Mouse (Mus musculus) ovary, postnatal 36 days (tissue): ENCODE results near the gene Osbp2.
"Not testable (repeated sequence)": the region's sequence is repeated elsewhere in the genome, so short reads cannot be mapped to it uniquely, and the experiment has no call there.

Experiments used
- DNase-seq: peaks from one replicate; pipeline ENCODE4 v3.0.0; 2022; ENCODE audit warnings: low spot score, mixed read lengths

The Osbp2 gene

DNA sequence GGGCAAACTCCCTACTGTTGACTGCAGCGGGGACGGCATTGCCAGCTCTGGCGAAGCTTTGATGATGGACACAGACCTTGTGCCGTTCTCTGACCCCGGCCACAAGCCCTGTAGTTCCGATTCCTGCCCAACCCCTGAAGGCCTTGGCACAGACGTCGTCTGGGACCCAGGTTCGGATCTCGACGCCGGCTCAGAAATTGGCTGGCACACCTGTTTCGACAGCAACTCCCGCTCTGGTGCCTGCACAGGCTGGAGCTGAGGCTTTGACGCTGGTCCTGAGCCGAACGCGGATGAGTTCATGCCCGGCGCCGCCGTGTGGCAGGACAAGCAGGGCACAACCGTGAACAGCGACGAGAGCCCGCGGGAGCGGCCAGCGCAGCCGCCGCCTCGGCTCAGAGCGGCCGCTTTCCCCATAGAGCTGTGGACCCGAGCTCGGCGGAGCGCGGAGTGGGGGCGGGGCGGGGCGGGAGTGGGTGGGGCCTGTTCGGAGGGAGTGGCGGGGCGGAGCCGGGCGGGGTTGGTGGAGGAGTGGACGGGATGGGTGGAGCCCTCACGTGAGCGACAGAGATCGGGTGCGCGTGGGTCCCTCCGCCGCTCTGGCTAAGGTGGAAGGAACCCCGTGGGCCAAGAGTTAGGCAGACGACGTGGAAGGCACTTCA is at the start of gene Osbp2:
Gene Osbp2, minus strand, starts transcription at position 450 of the 659 bp plus-strand sequence.
- DNase-seq = peak; percentile 77

DNA sequence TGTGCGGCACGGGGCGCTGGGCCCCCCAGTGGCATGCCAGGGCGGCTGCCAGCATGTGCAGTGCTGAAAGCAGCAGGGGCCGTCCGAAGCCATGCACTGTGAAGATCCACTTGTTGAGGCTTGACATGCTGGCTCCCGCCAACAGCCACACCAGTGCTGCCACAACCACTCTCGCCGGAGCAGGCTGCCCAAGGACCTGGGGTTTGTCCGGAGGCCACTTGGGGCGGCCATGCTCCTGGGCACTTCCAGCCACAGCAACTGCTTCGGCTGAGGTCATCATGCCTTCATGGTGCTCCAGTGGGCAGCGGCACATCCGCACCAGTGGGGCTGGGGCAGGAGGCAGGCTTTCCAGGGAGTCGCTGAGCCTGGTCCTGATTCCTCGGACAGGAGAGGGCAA is 49.2 kb upstream of the Osbp2 start:
- peak; percentile 39 for DNase-seq

DNA sequence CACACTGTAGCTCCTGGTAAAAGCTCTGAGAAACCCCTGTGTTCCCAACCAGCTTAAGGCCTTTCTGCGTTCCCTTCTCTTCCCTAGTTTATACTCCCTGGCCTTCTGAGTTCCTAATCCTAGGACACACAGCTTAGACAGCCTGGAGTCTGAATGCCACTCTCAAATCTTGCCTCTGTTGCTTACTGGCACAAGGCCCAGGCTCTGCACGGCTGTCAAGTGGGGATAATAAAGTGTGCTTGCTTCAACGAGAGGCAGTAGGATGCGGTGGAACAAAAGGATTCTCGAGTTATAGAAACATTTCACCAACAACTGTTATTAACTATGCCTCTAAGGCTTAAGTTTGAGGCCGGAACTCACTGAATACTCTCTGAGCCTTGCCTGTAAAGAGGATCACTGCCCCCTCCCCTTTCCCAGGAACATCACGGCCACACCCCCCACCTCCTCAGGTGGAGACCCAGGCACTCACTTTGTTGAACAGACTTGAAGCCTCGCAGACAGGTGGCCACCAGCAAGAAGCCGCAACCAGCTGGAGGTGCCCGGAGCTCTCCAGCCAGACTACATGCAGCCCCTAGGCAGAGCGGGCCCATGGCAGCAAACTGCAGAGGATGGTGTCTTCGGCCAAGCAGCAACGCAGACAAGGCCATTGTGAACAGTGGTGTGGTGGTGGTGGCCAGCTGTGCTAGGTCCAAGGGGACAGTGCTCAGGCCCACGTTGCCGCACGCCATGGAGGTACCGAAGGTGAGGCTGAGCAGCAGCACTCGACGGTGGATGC is 48.6 kb upstream of the Osbp2 start:
- DNase-seq = no peak

DNA sequence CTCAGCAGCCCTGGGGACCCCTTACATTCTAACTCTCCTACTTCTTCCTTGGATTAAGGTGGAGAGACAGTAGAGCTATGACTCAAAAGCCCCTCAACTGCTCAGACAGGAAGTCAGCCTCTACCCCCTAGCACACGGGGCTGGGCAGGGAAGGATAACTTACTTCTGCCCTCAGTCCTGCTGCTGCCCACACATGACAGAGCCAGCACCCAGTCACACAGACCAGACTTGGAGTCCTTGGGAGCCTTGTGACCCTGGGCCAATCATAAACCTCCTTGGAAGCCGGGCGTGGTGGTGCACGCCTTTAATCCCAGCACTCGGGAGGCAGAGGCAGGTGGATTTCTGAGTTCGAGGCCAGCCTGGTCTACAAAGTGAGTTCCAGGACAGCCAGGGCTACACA is 47.7 kb upstream of the Osbp2 start:
- not testable (repeated sequence) for DNase-seq

DNA sequence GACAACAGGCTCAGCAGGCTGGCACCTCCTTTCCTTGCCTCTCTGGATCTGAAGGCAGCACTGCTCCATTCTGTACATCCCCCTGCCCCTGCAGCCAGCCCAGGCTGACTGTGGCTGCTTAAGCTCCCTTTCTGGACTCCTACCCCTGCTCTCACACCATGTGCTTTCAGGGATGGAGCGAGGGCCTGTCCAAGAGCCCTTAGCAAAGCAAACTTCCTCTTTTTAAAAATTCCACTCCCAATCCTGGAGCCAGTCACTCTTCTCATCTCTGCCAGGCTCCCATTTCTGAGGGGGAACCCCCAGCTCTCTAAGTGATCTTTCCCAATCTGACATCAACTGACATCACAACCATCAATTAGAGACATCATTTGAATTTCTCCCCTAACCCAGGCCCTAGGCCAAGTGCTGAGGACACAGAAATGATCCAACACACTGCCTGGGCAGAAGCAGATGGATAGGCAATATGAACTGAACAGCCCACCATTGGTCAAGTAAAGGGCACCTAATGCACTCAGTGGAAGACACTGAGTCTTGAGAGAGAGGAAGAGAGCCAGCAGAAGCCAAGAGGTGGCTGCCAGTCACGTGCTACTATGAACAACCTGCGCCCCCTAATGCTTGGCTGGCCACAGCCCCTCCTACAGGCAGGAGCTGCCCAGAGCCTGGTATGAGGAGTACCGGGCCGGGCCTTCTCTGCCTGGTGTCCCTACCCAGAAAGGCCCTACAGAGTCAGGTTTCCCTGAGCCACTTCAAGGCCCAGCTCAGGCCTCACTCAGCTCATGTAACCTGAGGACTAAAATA is 47.0 kb upstream of the Osbp2 start:
- no peak for DNase-seq

DNA sequence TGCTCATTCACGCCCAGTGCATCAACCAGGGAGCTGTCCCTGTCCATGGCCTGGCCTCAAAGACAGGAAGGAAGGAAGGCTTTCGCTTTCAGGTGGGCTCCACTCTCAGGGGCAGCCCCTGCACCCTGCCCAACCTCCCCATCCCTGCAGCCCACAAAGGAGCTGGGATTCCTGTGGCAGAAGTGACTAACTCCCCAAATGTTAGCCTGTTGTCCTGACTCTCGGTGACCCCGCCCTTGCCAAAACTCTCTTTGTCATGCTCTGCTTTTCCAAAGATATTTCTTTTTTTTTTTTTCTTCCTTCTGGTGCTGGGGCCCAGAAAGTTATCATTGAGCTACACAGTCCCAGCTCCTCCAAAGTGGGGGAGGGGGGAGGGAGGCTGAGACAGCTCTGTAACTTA is 45.5 kb upstream of the Osbp2 start:
- DNase-seq = no peak

DNA sequence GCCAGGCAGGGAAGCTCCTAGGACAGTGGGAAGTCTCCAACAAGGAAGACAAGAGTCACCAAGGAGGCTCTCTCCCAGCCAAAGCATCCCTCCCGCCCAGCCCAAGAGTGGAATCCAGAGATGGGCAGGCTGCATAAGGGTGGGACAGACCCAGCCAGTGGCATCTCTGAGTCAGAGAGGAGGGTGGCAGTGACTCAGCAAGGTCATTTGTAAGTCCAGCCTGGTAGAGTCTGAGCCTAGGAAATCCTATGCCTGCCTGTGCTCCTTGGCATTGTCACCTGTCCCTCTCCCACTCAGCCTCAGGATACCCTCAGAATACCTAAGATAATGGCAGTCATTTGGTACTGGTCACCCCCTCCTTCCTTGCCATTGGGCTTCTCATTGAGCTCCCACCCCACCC is 41.7 kb upstream of the Osbp2 start:
- DNase-seq = no peak

DNA sequence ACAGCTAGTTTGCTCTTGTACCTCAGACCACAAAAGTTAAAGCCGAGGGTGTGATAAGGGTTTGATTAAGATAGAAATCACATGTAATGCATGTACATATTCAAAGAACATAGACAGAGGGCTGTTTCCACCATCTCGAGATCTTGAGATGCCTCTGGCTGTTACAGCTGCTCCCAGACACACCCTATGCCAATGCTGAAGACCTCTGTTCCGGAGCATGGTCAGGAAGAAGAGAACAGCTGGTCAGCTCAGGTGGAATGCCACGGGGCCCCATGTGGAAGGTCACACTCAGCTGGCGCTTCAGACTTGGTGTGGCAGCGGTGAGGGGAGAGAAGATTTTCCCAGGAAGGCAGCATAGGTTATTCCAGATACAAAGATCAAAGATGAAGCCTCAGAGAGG is 41.0 kb upstream of the Osbp2 start:
- no peak for DNase-seq

DNA sequence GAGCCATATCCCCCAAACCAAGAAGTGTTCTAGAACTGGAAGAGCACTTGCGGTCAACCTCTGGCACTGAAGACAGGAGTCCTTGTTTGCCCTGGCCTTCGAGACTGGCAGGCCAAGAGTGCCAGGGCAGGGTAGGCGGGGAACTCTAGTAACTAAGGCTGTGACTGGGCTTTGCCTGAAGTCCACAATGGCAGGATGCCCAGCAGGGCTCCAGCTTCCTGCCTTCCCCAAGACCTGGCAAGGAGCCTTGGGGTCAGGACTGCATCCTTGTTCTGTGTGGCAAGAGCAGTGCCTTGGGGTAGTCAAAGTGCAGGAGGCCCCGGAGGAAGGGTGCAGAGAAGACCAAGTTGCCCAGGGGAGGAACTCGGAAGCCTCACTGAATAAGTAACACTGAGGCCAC is 39.3 kb upstream of the Osbp2 start:
- peak; percentile 74 for DNase-seq

DNA sequence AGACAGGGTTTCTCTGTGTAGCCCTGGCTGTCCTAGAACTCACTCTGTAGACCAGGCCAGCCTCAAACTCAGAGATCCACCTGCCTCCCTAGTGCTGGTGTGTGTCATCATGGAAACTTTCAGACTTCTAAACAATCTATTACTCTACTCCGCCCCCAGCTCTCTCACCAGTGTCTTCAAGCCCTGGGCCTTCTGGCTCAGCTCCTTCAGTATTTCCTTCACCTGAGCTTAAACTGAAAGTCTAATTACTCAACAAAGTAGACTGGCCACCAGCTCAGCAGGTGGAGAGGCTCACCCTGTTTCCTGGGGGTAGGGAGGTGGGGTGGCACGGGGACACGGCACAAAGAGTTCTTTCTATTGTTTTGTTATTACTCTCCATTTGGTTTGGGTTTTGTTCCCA is 38.8 kb upstream of the Osbp2 start:
- no peak for DNase-seq

DNA sequence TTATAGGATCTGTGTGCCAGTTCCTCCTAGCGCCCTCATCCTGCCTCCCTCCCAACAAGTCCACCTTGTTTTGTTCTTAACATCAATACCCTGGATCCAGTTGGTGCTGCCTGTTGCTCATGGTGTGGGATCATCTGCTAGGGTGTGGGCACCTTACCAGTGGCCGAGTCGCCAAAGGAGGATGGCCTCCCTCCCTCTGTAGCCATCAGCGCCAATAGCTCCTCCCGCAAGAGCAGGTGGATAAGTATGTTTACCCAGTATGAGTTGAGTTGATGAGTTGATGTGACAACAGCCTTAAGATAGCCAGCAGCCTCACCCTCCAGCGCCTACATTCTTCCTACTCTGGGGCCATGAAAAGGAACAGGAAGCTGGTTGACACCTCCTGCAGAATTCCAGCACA is 36.6 kb upstream of the Osbp2 start:
- no peak for DNase-seq

DNA sequence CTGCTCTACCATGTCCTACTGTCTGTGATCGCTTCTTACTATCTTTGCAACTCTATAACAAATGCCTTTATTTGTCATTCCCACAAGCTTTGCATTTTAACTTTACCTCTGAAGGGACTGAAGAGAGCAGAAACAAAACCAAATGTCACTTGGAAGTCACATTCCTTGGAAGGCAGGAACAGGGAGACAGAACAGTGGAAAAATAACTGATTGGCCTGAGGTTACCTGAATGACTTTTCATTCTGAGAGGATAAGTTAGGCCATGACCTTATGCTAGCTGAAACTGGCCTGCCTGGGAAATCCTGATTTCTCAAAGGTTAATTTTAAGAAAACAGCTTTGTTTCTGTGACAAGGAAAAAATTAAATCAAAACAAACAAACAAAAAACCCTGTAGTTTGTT is 32.2 kb upstream of the Osbp2 start:
- DNase-seq = no peak

DNA sequence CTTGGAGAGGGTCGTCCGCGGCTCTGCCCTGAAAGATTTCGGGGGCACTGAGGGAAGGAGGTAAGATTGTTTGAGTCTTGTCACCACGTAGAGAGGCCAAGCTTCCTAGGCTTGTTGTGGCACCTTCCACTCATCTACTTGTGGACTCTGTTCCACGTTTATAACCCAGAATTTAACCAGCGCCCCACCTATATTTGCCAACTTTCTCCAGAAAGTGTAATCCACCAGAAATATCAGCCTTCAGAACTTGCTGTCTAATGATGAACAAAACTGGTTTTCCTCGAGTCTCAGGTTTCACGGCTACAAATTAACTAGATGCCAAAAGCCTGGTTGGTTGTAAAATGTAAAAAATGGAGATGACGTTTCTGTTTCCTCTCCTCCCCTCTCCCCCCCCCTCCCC is 31.8 kb upstream of the Osbp2 start:
- no peak for DNase-seq

DNA sequence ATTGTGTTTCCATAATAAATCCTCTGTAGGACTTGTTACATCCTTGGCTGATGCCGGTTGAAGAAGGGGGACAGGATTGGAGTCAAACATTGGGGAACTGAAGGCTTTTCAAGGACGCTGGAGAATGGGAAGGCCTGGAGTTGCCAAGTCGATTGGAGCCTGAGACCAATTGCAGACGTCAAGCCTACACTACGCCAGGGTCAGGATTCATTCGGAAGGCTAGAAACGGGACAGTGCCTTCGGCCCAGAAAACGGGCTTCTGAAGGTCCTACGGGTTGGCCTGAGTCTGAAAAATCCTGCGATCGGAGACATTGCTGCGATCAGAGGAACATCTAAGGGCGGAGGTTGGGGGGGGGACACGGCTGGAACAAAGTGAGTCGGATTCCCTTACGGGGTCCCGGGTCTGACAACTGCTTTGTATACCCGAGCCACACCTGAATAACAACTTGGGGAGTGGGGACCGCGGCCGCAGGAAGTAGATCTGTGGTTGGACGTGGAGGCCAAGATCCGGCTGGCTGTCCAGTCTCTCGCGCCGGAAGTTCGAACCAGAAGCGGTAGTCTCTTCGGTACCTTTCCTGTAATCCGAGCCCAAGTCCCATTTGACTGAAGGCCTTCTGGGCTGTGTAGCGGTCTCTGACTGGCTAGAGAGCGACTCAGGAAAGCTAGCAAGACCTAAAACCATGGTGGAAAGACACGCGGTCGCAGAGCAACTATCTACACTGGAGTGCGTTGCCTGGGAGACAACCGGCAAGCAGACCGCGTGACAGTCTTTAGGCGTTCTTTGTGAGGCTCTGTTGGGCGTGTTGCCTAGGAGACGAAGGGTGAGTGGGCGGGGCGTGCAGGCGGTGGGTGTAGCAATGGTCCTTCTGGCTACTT is 30.9 kb upstream of the Osbp2 start, which contains the start of the genes 4921536K21Rik and Dusp18:
Gene 4921536K21Rik, minus strand, starts transcription at position 693 of the 876 bp plus-strand sequence.
Gene Dusp18, plus strand, starts transcription at position 835 of the 876 bp plus-strand sequence.
- peak; percentile 91 for DNase-seq

DNA sequence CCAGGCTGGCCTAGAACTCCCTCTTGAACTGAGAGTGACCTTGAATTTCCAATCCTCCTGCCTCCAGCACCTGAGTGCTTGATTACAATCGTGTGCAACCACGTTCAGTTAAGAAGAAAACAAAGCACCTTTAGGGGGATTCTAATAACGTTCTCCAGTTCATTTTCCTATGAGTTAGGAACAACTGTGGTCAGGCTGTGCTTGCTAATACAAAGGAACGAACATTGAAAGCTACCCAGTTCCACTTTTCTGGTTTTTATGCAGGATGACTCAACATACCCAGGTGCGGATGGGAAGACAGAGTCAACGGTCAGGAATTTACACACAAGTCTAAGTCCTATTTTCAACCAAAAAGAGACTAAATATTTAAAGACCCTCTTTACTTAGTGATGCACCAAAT is 30.3 kb upstream of the Osbp2 start:
- no peak for DNase-seq

DNA sequence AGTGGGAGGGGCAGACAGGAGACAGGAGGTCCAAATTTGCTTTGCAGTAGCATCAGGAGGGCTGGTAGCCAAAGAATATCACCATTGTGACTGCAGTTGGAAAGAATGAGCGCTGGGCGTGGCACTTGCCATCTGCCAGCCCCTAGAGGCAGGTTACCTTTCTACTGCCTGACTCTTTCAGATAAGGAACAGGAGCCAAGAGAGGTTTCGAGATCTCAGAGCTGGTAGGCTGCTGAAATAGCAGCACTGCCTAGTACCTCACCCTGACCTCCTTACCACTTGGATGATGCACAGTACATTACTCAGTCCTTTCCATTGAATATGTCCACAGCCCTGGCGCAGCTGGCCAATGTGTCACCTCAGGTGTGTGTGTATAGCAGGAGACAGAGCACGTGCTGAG is 23.6 kb upstream of the Osbp2 start:
- DNase-seq = no peak

DNA sequence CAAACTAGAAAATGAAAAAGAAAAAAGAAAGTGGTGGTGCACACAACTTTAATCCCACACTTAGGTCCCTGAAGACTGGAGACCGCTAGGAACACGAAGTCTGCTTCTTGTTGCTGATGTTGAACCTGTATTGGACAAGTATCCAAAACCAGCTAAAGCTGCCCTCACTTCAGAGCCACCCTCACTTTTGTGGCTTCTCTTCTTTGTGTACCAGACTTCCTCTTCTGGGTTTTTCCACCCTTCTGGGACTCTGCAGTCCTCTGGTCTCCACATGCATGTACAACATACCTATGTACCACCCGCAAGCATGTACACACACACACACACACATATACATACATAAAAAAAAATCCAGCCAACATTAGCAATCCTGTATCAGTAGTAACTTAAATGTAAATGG is 20.0 kb upstream of the Osbp2 start:
- DNase-seq = no peak

DNA sequence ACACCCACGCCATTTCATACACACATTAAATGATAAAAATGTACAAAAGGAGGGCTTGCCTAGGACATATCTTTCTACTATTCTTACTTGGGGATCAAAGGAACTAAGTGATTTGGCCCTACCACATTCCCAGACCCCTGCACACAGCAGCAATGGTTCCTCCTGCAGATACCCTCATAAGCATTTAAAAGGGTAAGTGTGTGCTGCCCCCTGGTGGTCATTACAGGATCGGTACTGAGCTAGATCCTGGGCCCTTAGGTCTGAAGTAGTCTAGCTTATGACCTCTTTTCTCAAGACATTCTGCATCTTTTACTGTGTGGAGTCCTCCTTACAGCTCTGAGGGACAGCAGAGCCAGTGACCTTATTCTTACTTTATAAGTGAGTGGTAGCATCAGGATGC is 16.1 kb upstream of the Osbp2 start:
- DNase-seq = peak; percentile 59

DNA sequence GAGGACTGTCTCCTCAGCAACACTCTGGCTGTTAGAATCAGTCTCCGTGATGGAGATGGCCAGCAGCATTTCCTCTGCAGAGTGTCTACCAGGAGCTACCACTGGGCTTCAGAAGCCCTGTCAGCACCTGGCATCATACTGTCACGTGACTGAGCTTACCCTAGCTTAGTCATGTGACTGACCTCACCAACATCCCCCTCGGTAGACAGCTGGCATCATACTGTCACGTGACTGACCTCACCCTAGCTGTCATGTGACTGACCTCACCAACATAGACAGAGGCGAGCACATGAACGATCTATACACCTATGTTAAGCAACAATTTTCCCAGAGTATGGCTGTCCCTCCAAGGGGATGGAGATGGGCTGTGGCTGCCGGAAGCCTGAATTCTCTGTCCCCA is 15.0 kb upstream of the Osbp2 start:
- no peak for DNase-seq

DNA sequence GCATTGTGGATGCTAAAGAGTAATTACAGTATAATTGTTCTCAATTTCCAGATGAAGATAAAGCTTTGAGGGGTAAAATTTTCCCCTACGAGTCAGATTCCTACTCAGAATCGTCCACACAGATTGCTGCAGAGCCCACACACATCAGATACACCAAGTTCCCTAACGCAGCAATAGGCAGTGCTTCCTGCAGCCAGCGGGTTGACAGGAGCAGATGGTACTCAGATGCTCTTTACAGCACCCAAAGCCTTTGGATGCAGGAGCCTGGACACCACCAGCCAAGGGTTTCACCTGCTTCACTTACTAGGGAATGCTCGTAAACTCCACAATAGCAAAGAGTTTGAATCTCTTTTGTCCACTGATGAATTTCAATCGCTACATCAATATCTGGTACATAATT is 12.7 kb upstream of the Osbp2 start:
- no peak for DNase-seq

DNA sequence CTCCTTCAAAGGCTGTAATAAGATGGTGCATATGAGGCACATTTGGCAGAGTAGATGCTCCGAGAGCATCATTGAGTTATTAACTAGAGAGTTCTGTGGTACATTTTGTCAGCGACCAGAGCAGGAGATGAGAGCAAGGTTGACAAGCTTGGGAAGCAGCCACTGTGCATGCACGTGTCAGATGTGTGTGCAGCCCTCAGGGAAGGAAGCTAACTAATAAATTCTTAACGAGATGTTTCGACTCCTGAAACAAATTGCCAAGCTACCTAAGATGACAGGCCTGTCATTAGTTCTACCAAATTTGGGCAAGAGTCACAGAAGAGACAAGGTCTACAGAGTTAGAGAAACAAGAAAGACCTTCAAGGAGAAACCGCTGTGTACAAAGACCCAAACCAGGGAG is 640 bp upstream of the Osbp2 start:
- DNase-seq = no peak
